Mouse (Mus musculus) megakaryocyte, embryonic 14.5 days (primary cell): ENCODE measurements around the gene Spry1.

Source experiments
- FLI1 ChIP-seq: IDR thresholded peaks from 2 replicates; pipeline ENCODE4 v1.6.1; 2012; ENCODE audit warnings: low read length, inconsistent platforms, mixed read lengths
- GATA1 ChIP-seq: IDR thresholded peaks from 3 replicates; pipeline ENCODE4 v1.6.1; 2012; ENCODE audit warnings: mixed read lengths, low read length, inconsistent platforms, borderline replicate concordance

DNA sequence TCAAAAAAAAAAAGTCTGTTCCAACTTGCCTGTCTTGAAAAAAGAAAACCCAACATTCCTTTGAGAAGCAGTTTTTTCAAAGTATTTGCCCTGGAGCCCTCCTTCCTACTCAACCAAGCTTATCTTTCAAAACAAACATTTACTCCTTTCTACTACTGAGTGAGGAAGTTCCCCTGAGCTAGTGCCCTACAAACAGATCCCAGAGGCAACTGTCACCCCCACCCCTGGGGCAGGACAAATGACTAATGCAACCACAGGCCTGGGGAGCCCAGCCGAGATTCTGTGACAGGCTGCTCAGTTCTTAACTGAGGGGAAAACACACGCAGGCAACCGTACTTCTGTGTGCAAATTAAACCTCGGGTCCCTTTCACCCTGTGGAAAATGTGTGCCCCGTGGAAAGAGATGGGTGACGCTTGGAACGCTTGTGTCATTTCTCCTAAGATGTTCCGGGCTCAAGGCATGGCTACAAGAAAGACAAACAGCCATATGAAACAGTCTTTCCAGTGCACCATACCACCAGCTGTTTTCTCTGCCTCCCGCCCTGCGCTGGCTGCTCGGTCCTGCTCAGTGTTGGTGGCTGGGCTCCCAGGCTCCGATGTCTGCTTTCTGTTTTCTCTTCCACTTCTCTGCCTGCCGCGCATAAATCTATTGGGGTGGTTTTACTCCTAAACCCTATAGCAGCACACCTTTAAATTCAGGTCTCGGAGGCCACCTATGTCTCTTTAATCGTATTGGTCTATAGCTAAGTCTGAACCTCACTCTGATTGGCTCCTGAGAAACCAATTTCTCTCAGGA is 14.4 kb downstream of the Spry1 start:
- no peak for TF ChIP-seq GATA1
- no peak for TF ChIP-seq FLI1
